Mouse (Mus musculus): Measurements from ENCODE around the gene Akr1b3. TPM values are rescaled to one million over a fixed set of nuclear protein-coding genes. Genes with fewer than 3 reads are reported as not detected.

Akr1b3 gene
- total RNA-seq, 2 experiments from 2014 or later, result 42.1 to 46.3 TPM

GRCm38 (mm10) chr6:34310023-34310595 lies 7.2 kb downstream of the Akr1b3 start:
- no peak for DNase-seq (ENCODE audit: low spot score in 2 of 2)
- no peak overlapping the region for H3K4me3 ChIP-seq
- no peak overlapping the region for H3K27ac ChIP-seq
- no peak for TF ChIP-seq CTCF (conservative IDR thresholded peaks at IDR 0.05)

GRCm38 (mm10) chr6:34309526-34309925 lies 7.8 kb downstream of the Akr1b3 start:
- TF ChIP-seq CTCF (conservative IDR thresholded peaks at IDR 0.05), result no peak
- Histone ChIP-seq H3K27ac (no peak overlapping the region), H3K4me3 (no peak overlapping the region)
- DNase-seq (ENCODE audit: low spot score in 2 of 2), result no peak

DNA sequence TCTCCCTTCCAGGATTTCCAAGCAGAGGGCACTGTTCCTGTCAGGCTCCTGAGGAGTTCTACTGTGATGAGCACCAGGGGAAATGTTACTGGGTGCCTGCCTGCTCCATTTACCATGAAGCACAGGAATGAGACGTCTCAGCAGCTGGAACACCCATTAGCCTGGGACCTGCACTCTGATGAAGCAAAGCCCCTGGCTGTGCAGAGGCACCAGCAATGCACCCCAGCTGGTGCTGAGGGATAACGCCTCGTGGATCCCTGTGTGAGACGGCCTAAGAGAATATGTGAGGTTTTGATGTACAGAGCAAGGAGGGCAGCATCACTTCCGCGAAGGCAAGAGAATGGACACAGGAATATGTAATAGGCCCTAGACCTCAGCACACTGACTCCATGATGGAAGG lies 10.5 kb downstream of the Akr1b3 start:
- no peak overlapping the region for H3K4me3 ChIP-seq
- no peak overlapping the region for H3K27ac ChIP-seq
- no peak for DNase-seq (ENCODE audit: low spot score in 2 of 2)
- no peak for TF ChIP-seq CTCF (conservative IDR thresholded peaks at IDR 0.05)

DNA sequence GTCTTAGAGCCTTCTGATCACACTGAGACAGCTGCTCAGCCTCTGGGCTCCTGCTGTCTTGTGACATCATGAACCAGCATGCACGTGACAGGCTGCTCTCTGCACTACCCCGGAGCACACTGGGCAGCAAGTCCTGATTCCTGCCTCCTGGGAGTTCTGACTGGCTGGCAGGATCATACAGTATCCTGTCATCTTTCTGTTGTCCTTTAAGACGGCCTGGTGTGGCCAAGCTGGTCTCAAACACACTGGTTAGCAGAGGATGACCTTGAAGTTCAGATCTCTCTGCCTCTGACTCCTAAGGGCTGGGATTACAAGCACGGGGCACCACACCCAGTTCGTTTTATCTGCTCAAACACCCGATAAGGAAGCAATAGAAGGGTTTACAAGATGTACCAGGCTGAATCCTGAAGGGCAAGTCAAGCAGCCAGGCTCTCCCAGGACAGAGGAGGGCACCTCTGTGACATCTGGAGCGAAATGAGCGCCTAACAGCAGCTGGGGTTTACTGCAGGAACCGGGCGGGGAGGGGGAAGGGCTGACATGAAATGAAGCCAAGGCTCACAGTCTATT lies 12.5 kb downstream of the Akr1b3 start:
- DNase-seq (ENCODE audit: low spot score in 2 of 2), result no peak
- no peak overlapping the region for H3K4me3 ChIP-seq
- H3K27ac ChIP-seq, result no peak overlapping the region
- TF ChIP-seq CTCF (conservative IDR thresholded peaks at IDR 0.05), result no peak

GRCm38 (mm10) chr6:34297055-34297454 lies 20.2 kb downstream of the Akr1b3 start:
- Histone ChIP-seq H3K4me3 (no peak overlapping the region), H3K27ac (no peak overlapping the region)
- TF ChIP-seq CTCF (conservative IDR thresholded peaks at IDR 0.05), result no peak
- DNase-seq (ENCODE audit: low spot score in 2 of 2), result no peak

DNA sequence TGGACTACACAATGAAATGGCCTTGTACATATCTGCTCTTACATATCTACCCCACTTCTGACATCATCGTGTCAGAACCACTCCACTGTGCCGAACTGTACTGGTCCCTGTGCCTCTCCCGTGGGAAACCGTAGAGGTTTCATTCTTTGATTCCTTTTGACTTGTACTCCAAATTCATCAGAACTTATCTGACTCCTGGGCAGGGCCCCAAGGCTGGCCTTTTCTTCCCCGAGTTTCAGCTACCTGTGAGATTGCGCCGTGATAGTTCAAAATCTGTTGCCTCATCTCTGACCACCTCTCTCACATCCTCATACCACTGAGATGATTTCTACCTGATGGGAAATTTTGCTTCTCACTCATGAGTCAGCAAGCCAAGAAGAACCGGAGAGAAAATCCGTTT lies 21.8 kb downstream of the Akr1b3 start:
- Histone ChIP-seq H3K27ac (no peak overlapping the region), H3K4me3 (no peak overlapping the region)
- TF ChIP-seq CTCF (conservative IDR thresholded peaks at IDR 0.05), result no peak
- no peak for DNase-seq (ENCODE audit: low spot score in 2 of 2)

GRCm38 (mm10) chr6:34292882-34293487 lies 24.3 kb downstream of the Akr1b3 start:
- peak overlapping the region; percentile 2; the same call in 1 of the 2 replicates for H3K4me3 ChIP-seq
- TF ChIP-seq CTCF (conservative IDR thresholded peaks at IDR 0.05), result peak; percentile 86

GRCm38 (mm10) chr6:34292196-34292881 lies 24.9 kb downstream of the Akr1b3 start:
- no peak overlapping the region for H3K27ac ChIP-seq
- no peak for TF ChIP-seq CTCF (conservative IDR thresholded peaks at IDR 0.05)
- no peak for DNase-seq (ENCODE audit: low spot score in 2 of 2)
- peak overlapping the region; percentile 2; the same call in 1 of the 2 replicates for H3K4me3 ChIP-seq

More at GRCm38 (mm10) chr6:34292882-34293487, 24.3 kb downstream of the Akr1b3 start:
- H3K27ac ChIP-seq, result no peak overlapping the region
- peak; percentile 69 to 80 for DNase-seq (ENCODE audit: low spot score in 2 of 2)

GRCm38 (mm10) chr6:34290681-34291080 lies 26.6 kb downstream of the Akr1b3 start:
- Histone ChIP-seq H3K4me3 (no peak overlapping the region), H3K27ac (no peak overlapping the region)
- no peak for DNase-seq (ENCODE audit: low spot score in 2 of 2)
- TF ChIP-seq CTCF (conservative IDR thresholded peaks at IDR 0.05), result no peak

DNA sequence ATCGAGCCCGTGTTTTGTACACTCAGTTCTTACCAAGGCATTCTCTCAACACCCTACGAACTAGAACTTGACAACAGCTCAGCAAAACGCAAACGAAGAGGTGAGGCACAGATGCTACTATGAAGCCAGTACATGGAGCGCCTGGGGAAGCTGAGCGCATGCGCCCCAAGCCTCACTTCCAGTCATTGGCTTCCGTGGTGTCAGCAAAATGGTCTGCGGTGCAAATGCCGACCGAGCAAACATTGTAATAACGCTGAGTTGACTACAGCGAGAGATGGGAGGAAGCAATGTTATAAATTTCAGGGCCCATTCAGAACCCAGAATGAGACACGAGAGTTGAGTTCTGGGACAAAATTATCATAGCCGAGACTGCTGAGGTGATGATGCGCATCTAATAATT lies 27.2 kb downstream of the Akr1b3 start:
- no peak overlapping the region; the same call in 1 of the 2 replicates for H3K4me3 ChIP-seq
- no peak for TF ChIP-seq CTCF (conservative IDR thresholded peaks at IDR 0.05)
- DNase-seq (ENCODE audit: low spot score in 2 of 2), result no peak
- no peak overlapping the region for H3K27ac ChIP-seq

GRCm38 (mm10) chr6:34288098-34288497 lies 29.2 kb downstream of the Akr1b3 start:
- H3K4me3 ChIP-seq, result no peak overlapping the region
- TF ChIP-seq CTCF (conservative IDR thresholded peaks at IDR 0.05), result no peak
- DNase-seq (ENCODE audit: low spot score in 2 of 2), result no peak
- H3K27ac ChIP-seq, result no peak overlapping the region

DNA sequence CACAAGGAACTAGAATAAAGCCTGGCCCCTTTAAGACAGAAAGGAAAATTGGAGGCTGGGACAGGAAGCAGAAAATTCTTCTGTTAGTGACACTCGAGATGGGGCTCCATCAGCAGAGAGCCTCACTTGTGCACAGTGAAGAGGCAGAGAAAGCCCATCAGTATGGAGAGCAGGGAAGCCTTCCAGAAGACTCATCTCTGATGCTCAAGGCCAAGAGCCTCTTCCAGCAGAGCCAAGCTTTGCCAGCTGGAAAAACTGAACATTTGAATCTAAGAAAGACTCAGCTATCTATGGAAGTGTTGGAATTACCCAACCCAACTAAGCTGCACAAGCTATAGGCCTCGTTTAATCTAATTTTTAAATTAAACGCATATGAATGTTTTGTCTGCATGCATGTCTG lies 30.4 kb downstream of the Akr1b3 start:
- no peak for DNase-seq (ENCODE audit: low spot score in 2 of 2)
- Histone ChIP-seq H3K27ac (no peak overlapping the region), H3K4me3 (no peak overlapping the region)
- TF ChIP-seq CTCF (conservative IDR thresholded peaks at IDR 0.05), result no peak

DNA sequence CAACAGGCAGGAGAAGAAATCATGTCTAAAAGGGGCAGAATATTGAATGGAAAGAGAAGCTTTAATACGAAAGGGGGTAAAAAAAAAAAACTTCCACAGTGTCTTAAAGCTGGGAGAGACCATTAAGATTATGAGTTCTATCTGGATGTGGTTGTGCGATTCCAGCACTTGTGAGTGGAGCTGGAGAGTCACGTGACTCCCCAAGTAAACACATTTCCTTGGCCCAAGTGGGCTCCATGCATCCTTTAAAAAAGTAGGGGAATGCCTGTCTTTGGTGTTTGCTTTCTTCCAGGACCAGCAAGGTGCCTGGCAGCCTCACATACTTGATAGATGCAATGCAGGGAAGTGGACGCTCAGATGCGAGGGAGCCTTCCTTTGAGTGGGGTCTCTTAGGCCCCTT lies 38.9 kb downstream of the Akr1b3 start:
- no peak for DNase-seq (ENCODE audit: low spot score in 2 of 2)
- TF ChIP-seq CTCF (conservative IDR thresholded peaks at IDR 0.05), result no peak
- H3K4me3 ChIP-seq, result no peak overlapping the region

More for the DNA sequence above, 38.9 kb downstream of the Akr1b3 start:
- H3K27ac ChIP-seq, result no peak overlapping the region

Measured in layer of hippocampus, adult 2 months (tissue).